Comparison of ENCODE assay signal across 11 mouse cellular contexts in the genomic region with DNA sequence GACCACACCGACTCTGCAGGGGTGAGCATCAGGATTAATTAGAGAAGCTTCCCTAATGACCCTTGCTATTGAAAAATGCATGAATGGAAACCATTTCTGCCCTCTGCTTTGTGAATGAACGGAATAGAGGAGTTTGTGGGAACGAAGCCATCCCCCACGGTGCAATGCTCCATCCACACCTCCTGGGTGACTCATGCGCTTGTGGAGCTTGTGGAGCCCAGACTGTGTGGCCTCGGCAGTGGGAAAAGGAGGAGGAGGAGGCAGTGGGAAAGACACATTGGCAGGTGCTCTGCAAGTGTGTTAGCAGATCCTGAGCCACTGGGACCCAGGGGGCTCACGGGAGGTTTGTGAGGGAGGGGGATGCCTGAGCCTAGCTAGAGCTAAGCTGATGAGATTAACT.
DNase-seq lines count a peak whose midpoint lies in the region; ATAC-seq lines count a peak whose summit lies in the region.
"Had no signal": no experiment of that assay in that cellular context is flagged by ENCODE, and none has a peak within 500 bp of the region (broad histone marks: within the 10 kb centered on the region; RNA-seq: fewer than 3 reads in every experiment).

No protein-coding gene starts in this region.

- H3K27me3 ChIP-seq in hindbrain, embryonic 10.5 days (ENCODE audit: insufficient read depth, poor library complexity, severe bottlenecking) = no peaks in the 10 kb centered on the region
- no peaks in the 10 kb centered on the region for H3K27me3 ChIP-seq in hindbrain, embryonic 11.5 days (ENCODE audit: control insufficient read depth, insufficient read depth, low read length)
- H3K27me3 ChIP-seq in neural tube, embryonic 14.5 days (ENCODE audit: control insufficient read depth, insufficient read depth, low read length) = no peaks in the 10 kb centered on the region
- H3K27me3 ChIP-seq: CH12.LX; stomach, embryonic 15.5 days had no signal

- H3K4me3 ChIP-seq in hindbrain, embryonic 10.5 days = no peak overlapping the region
- H3K4me3 ChIP-seq in hindbrain, embryonic 11.5 days (ENCODE audit: low read depth, low read length) = no peak overlapping the region
- H3K4me3 ChIP-seq in neural tube, embryonic 14.5 days (ENCODE audit: low read depth, low read length) = no peak overlapping the region
- H3K4me3 ChIP-seq: megakaryocyte, embryonic 14.5 days; stomach, embryonic 15.5 days had no signal

- no peak for ATAC-seq in hindbrain, embryonic 11.5 days (ENCODE audit: low FRiP score)
- ATAC-seq in neural tube, embryonic 14.5 days (ENCODE audit: low read depth) = peak; percentile 58; the same call in 1 of the 2 replicates

- no peak overlapping the region for H3K9ac ChIP-seq in hindbrain, embryonic 11.5 days (ENCODE audit: low read depth, low read length)
- H3K9ac ChIP-seq in neural tube, embryonic 14.5 days (replicated peaks; ENCODE audit: low read depth, low read length) = no peak overlapping the region
- H3K9ac ChIP-seq: stomach, embryonic 15.5 days had no signal

- no peak overlapping the region for H3K4me2 ChIP-seq in hindbrain, embryonic 11.5 days (replicated peaks; ENCODE audit: low read depth, low read length)
- H3K4me2 ChIP-seq in neural tube, embryonic 14.5 days (ENCODE audit: low read depth, low read length) = no peak overlapping the region
- H3K4me2 ChIP-seq: stomach, embryonic 15.5 days had no signal

- no peak for DNase-seq in hindbrain, embryonic 10.5 days (ENCODE audit: low spot score)
- DNase-seq in hindbrain, embryonic 11.5 days (ENCODE audit: low spot score) = no peak
- DNase-seq in cerebellum, adult 18-20 months = peak; percentile 61 to 64
- DNase-seq in frontal cortex, postnatal 25 days (ENCODE audit: low spot score in 2 of 2) = peak; percentile 24 to 62
- DNase-seq in thymus, postnatal 4 days = no peak
- no peak for DNase-seq in spleen, adult 12 weeks (ENCODE audit: low spot score)
- no peak for DNase-seq in spleen, postnatal 14 days (ENCODE audit: low spot score in 2 of 2)

- peaks cover 20% of the 10 kb centered on the region for H3K4me1 ChIP-seq in hindbrain, embryonic 10.5 days (replicated peaks)
- no peaks in the 10 kb centered on the region for H3K4me1 ChIP-seq in hindbrain, embryonic 11.5 days (replicated peaks; ENCODE audit: control insufficient read depth, insufficient read depth, low read length)
- peaks cover 22% of the 10 kb centered on the region; the same call in 1 of the 2 replicates for H3K4me1 ChIP-seq in neural tube, embryonic 14.5 days (ENCODE audit: control insufficient read depth, insufficient read depth, low read length)
- H3K4me1 ChIP-seq: megakaryocyte, embryonic 14.5 days; stomach, embryonic 15.5 days had no signal

- 51% methylated on average over 7 of the region's 7 CpGs for WGBS in hindbrain, embryonic 10.5 days
- 42% methylated on average over 7 of the region's 7 CpGs for WGBS in hindbrain, embryonic 11.5 days
- 22% methylated on average over 7 of the region's 7 CpGs for WGBS in neural tube, embryonic 14.5 days

- H3K36me3 ChIP-seq in hindbrain, embryonic 10.5 days = no peaks in the 10 kb centered on the region
- H3K36me3 ChIP-seq in hindbrain, embryonic 11.5 days (ENCODE audit: control insufficient read depth, insufficient read depth, low read length) = no peaks in the 10 kb centered on the region
- H3K36me3 ChIP-seq in neural tube, embryonic 14.5 days (ENCODE audit: control insufficient read depth, insufficient read depth, low read length) = no peaks in the 10 kb centered on the region
- H3K36me3 ChIP-seq: stomach, embryonic 15.5 days had no signal

- H3K27ac ChIP-seq in hindbrain, embryonic 10.5 days = peak overlapping the region; percentile 45
- H3K27ac ChIP-seq in hindbrain, embryonic 11.5 days (ENCODE audit: low read depth, low read length) = no peak overlapping the region
- no peak overlapping the region for H3K27ac ChIP-seq in neural tube, embryonic 14.5 days (ENCODE audit: low read depth, low read length)
- H3K27ac ChIP-seq: stomach, embryonic 15.5 days had no signal

- no peaks in the 10 kb centered on the region for H3K9me3 ChIP-seq in hindbrain, embryonic 10.5 days
- no peaks in the 10 kb centered on the region for H3K9me3 ChIP-seq in hindbrain, embryonic 11.5 days (ENCODE audit: control insufficient read depth, low read length)
- H3K9me3 ChIP-seq in neural tube, embryonic 14.5 days (ENCODE audit: control insufficient read depth, low read length) = no peaks in the 10 kb centered on the region
- H3K9me3 ChIP-seq: stomach, embryonic 15.5 days had no signal

Comparison
In these comparisons a context has a peak if more than half of its experiments do, and no peak if none do; other contexts are left out.
1. DNase-seq: peak in cerebellum, adult 18-20 months (2 of 2) and frontal cortex, postnatal 25 days (2 of 2); none in hindbrain, embryonic 10.5 days (single experiment), hindbrain, embryonic 11.5 days (single experiment), thymus, postnatal 4 days (single experiment), spleen, adult 12 weeks (single experiment) and spleen, postnatal 14 days (0 of 2).